Mouse (Mus musculus) midbrain, postnatal 0 days (tissue): Measurements from ENCODE around the gene Cpsf6. TPM values are rescaled to one million over a fixed set of nuclear protein-coding genes. Genes with fewer than 3 reads are reported as not detected.

ENCODE experiments used
- ATAC-seq: fragments of 200-750 bp; cut with Nextera tagmentation; 2 replicates; pipeline ENCODE4 v1.8.0; 2017; ENCODE audit warnings: moderate number of reproducible peaks, mild to moderate bottlenecking, moderate TSS enrichment, moderate library complexity; ENCODE audit not compliant: low FRiP score
- DNase-seq: peaks from one replicate; pipeline ENCODE4 v3.0.0-alpha.2; 2015; ENCODE audit warnings: low spot score
- H3K27ac ChIP-seq: fragments of 300-500 bp; sonication (generic); 2 replicates; pipeline ENCODE4 v1.5.1; 2014; ENCODE audit warnings: low read depth, mild to moderate bottlenecking, low read length, mixed read lengths
- H3K27me3 ChIP-seq: fragments of 300-500 bp; sonication (generic); 2 replicates; pipeline ENCODE4 v1.6.1; 2014; ENCODE audit warnings: low read length, control low read depth, mixed read lengths; ENCODE audit not compliant: insufficient read depth
- H3K36me3 ChIP-seq: fragments of 300-500 bp; sonication (generic); 2 replicates; pipeline ENCODE4 v1.6.1; 2014; ENCODE audit warnings: low read length, control low read depth, mixed read lengths; ENCODE audit not compliant: insufficient read depth
- H3K4me1 ChIP-seq: fragments of 300-500 bp; sonication (generic); 2 replicates; pipeline ENCODE4 v1.6.1; 2014; ENCODE audit warnings: mild to moderate bottlenecking, control low read depth, antibody characterized with exemption, low read length, mixed read lengths; ENCODE audit not compliant: insufficient read depth
- H3K4me2 ChIP-seq: fragments of 300-500 bp; sonication (generic); 2 replicates; pipeline ENCODE4 v1.6.1; 2014; ENCODE audit warnings: low read depth, mild to moderate bottlenecking, low read length, mixed read lengths; ENCODE audit not compliant: poor library complexity, severe bottlenecking
- H3K4me3 ChIP-seq: fragments of 300-500 bp; sonication (generic); 2 replicates; pipeline ENCODE4 v1.5.1; 2014; ENCODE audit warnings: low read depth, mild to moderate bottlenecking, low read length, moderate library complexity
- H3K9ac ChIP-seq: fragments of 300-500 bp; sonication (generic); replicated peaks from 2 replicates; pipeline ENCODE4 v1.6.1; 2014; ENCODE audit warnings: mild to moderate bottlenecking, low read length, moderate library complexity, mixed read lengths; ENCODE audit not compliant: poor library complexity, severe bottlenecking
- H3K9me3 ChIP-seq: fragments of 300-500 bp; sonication (generic); 2 replicates; pipeline ENCODE4 v1.6.1; 2016; ENCODE audit warnings: low read length, control low read depth
- CTCF ChIP-seq: IDR thresholded peaks from 2 replicates; pipeline ENCODE4 v1.5.1; 2016; ENCODE audit warnings: antibody characterized with exemption, mild to moderate bottlenecking
- WGBS: fragments of 180-500 bp; shearing (Covaris S2); extraction: QIAGEN DNeasy Blood & Tissue Kit; methylation state at CpG from one replicate; pipeline ENCODE4 v1.1.7; 2014; 5-methylcytosine and 5-hydroxymethylcytosine counted together
- polyA plus RNA-seq: library from polyadenylated mRNA; unstranded; fragments of >200 nt; fragmentation: Nextera tagmentation; extraction: Ambion mirVana; gene quantifications from 2 replicates; pipeline ENCODE4 v1.2.1, GENCODE M21; 2015
- total RNA-seq: library from RNA; depleted of rRNA; stranded (reverse); fragments of >200 nt; gene quantifications from 2 replicates; pipeline ENCODE4 v1.2.3, GENCODE M21; 2014

The Cpsf6 gene
- total and polyA plus RNA-seq, 2 experiments from 2014 or later = 85.1 to 120 TPM

DNA sequence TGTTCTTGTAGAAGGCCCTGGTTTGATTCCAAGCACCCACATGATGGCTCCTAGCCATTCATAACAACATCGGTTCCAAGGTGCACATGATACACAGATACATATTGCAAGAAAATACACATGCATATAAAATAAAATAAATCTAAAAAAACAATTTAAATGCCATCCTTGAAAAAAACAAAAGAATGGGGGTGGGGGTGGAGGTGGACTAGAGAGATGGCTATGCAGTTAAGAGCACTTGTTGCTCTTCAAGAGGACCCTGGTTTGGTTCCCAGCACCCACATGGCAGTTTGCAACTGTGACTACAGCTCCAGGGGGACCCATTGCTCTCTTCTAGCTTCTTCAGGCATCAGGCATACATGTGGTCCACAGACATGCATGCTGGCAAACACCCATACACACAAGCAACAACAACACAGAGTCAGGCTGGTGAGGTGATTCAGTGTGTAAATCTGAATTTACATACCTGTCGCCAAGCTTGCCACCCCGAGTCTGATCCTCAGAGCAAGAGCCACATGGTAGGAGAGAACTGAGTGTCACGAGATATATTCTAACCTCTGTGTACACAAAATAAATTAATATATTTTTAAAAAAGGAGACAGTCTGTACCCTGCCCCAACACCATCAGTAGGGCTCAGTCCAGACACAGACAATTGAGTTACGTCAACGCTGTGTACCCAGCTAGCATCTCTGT is 35.7 kb upstream of the Cpsf6 start:
- ATAC-seq = no peak
- 90% methylated on average over 6 of the region's 6 CpGs for WGBS
- Histone ChIP-seq H3K27me3 (no peaks in the 10 kb centered on the region), H3K36me3 (no peaks in the 10 kb centered on the region), H3K27ac (no peak overlapping the region), H3K9me3 (no peaks in the 10 kb centered on the region), H3K9ac (no peak overlapping the region), H3K4me3 (no peak overlapping the region), H3K4me2 (no peak overlapping the region), H3K4me1 (peaks cover 2% of the 10 kb centered on the region; the same call in 1 of the 2 replicates)
- no peak for DNase-seq
- TF ChIP-seq CTCF = no peak

DNA sequence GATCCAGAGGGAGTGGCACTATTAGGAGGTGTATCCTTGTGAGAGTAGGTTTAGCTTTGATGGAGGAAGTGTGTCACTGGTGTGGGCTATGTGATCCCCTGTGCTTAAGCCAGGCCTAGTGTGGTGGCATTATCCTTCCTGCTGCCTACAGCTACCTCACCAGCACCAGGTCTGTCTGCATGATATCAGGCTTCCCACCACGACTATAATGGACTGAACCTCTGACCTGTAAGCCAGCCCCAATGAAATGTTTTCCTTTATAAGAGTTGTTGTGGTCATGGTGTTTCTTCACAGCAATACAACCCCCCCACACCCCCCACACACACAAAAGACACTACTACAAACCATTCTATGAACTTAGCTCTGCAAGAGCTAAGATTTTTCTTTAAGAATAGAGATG is 34.9 kb upstream of the Cpsf6 start:
- WGBS = 80% methylated on average over 1 of the region's 1 CpGs
- Histone ChIP-seq H3K4me2 (no peak overlapping the region), H3K4me1 (peaks cover 2% of the 10 kb centered on the region; the same call in 1 of the 2 replicates), H3K27me3 (no peaks in the 10 kb centered on the region), H3K9me3 (no peaks in the 10 kb centered on the region), H3K9ac (no peak overlapping the region), H3K4me3 (no peak overlapping the region), H3K36me3 (no peaks in the 10 kb centered on the region), H3K27ac (no peak overlapping the region)
- DNase-seq (no peak), ATAC-seq (no peak)
- TF ChIP-seq CTCF = no peak

DNA sequence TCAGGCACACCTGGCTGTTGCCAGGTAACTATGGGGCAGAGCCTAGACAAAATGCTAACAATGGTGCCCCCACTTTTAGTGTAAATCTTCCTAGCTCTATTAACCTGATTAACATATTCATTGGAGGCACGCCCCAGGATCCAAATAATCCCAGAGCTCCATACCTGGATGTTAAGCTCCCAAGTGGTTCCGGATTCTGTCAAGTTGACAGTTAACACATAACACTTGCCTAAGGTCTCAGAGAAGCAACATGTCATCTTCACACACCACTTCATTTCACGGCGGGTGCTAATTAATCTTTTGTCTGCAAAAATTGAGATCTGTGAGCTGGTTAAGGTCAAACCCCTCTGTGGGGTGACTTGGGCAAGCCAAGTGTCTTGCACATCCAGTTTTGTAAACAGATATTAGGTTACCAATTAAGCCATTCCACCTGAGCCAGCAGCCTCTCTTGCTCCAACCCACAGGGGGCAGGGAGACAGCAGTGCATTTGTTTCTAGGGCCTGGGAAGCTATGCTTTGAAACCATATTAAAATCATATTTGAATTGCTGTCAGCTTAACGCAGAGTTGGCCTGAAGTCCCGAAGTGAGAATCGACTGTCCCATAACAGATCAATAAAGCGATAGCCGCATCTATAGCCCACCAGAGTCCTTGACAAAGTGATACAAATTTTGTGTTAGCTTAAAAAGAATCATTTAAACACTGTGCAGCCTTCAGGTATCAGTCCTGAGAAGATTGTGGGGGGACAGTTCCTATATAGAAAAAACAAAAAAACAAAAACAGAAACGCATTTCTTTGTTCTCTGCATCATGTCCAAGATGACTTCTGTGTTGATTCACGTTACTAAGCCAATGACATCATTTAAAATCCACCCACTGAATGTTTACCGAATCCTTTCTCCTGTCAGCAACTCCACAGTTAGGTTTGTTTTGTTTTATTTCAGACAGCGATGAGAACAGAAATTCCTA is 34.0 kb upstream of the Cpsf6 start:
- H3K9ac ChIP-seq = no peak overlapping the region
- H3K4me3 ChIP-seq = no peak overlapping the region
- no peak overlapping the region for H3K4me2 ChIP-seq
- ATAC-seq = no peak
- no peaks in the 10 kb centered on the region for H3K27me3 ChIP-seq
- DNase-seq = peak; percentile 6
- H3K4me1 ChIP-seq = peaks cover 2% of the 10 kb centered on the region; the same call in 1 of the 2 replicates
- no peak overlapping the region for H3K27ac ChIP-seq
- no peaks in the 10 kb centered on the region for H3K36me3 ChIP-seq
- no peak for TF ChIP-seq CTCF
- H3K9me3 ChIP-seq = no peaks in the 10 kb centered on the region
- 65% methylated on average over 13 of the region's 13 CpGs for WGBS

DNA sequence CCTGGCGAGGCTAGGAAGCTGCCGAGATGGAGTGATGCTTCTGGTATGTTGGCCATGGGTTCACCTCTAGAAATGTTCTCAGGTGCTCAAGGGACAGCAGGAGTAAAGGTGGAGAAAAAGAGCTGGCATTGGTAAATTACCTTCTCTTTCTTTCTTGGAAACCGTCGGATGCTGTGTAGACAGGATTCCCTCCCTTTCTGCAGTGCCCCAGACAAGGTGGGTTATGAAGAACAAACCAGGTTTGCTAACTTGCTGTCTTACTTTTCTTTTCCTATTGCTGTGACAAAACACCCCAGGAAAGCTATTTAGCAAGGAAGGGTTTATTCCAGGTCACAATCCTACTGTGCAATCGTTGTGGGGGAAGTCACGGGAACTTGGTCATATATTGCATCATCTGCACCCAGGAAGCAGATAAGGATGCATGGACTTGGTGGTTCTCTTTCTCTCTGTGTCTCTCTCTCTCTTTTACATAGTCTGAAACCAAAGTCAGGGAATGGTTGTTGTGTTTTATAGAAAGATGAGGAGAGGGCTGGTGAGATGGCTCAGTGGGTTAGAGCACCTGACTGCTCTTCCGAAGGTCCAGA is 32.8 kb upstream of the Cpsf6 start:
- ATAC-seq (no peak), DNase-seq (no peak)
- WGBS = 90% methylated on average over 7 of the region's 7 CpGs

DNA sequence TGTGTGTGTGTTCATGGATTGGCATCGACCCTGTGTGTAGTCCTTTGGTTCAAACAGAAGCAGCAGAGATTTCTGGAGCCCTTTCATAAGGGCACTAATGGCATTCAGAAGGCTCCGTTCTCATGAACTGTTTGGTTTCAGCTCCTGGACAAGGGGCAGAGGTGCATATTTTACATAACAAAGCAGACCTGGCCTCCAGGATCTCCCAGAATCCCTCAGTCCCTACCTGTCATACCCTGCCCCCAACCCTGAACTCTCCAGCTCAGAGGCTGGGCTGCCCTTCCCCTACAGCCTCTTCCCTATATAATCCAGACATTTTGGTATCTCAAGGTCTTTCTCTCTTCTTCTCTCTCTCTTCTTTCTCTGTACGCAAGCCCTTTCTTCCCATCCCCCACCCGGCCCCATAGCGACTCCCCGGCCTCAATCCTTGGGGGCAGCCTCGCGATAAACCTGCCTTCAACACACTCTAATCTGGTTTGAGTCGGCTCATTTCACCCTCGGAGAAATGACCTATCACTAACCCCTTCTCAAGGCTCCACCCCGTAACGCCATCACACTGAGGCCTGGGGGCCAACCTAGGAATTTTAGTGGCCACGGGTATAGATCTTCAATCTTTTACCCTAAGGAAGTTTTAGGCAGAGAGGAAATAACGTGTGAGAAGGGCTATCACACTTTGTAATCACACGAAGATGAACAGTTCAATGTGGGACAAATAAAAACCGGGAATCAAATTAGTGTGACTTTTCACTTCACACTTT is 32.1 kb upstream of the Cpsf6 start:
- WGBS = 44% methylated on average over 16 of the region's 16 CpGs
- Histone ChIP-seq H3K9me3 (no peaks in the 10 kb centered on the region), H3K27ac (no peak overlapping the region), H3K4me1 (no peaks in the 10 kb centered on the region), H3K36me3 (no peaks in the 10 kb centered on the region), H3K9ac (no peak overlapping the region), H3K27me3 (no peaks in the 10 kb centered on the region), H3K4me3 (no peak overlapping the region), H3K4me2 (no peak overlapping the region)
- DNase-seq (no peak), ATAC-seq (no peak)
- TF ChIP-seq CTCF = no peak

More for the DNA sequence above, 32.8 kb upstream of the Cpsf6 start:
- H3K9ac ChIP-seq = no peak overlapping the region
- no peak for TF ChIP-seq CTCF
- no peak overlapping the region for H3K4me2 ChIP-seq
- no peaks in the 10 kb centered on the region for H3K9me3 ChIP-seq
- H3K36me3 ChIP-seq = no peaks in the 10 kb centered on the region
- no peaks in the 10 kb centered on the region for H3K27me3 ChIP-seq
- peaks cover 2% of the 10 kb centered on the region; the same call in 1 of the 2 replicates for H3K4me1 ChIP-seq
- no peak overlapping the region for H3K27ac ChIP-seq
- H3K4me3 ChIP-seq = no peak overlapping the region
